Mouse (Mus musculus) limb, embryonic 11.5 days (tissue): Measurements from ENCODE around the gene Lmna. TPM values are rescaled to one million over a fixed set of nuclear protein-coding genes. Genes with fewer than 3 reads are reported as not detected.

Source experiments
- ATAC-seq: fragments of 200-750 bp; cut with Nextera tagmentation; 2 replicates; pipeline ENCODE4 v1.8.0; 2017; ENCODE audit warnings: low read depth; ENCODE audit not compliant: insufficient number of reproducible peaks, low FRiP score, low TSS enrichment
- DNase-seq: peaks from one replicate; pipeline ENCODE4 v3.0.0-alpha.2; 2015; ENCODE audit warnings: low spot score
- H3K27ac ChIP-seq: fragments of 300-500 bp; sonication (generic); replicated peaks from 2 replicates; pipeline ENCODE4 v1.5.1; 2014; ENCODE audit warnings: low read depth, mild to moderate bottlenecking, low read length
- H3K27me3 ChIP-seq: fragments of 300-500 bp; sonication (generic); 2 replicates; pipeline ENCODE4 v1.6.1; 2014; ENCODE audit warnings: mild to moderate bottlenecking, low read length, mixed read lengths; ENCODE audit not compliant: control insufficient read depth, insufficient read depth
- H3K36me3 ChIP-seq: fragments of 300-500 bp; sonication (generic); 2 replicates; pipeline ENCODE4 v1.6.1; 2014; ENCODE audit warnings: mild to moderate bottlenecking, low read length, moderate library complexity, mixed read lengths; ENCODE audit not compliant: control insufficient read depth, insufficient read depth
- H3K4me1 ChIP-seq: fragments of 300-500 bp; sonication (generic); 2 replicates; pipeline ENCODE4 v1.6.1; 2014; ENCODE audit warnings: low read length, mixed read lengths; ENCODE audit not compliant: control insufficient read depth, insufficient read depth
- H3K4me2 ChIP-seq: fragments of 300-500 bp; sonication (generic); 2 replicates; pipeline ENCODE4 v1.6.1; 2014; ENCODE audit warnings: low read depth, mild to moderate bottlenecking, moderate library complexity; ENCODE audit not compliant: severe bottlenecking
- H3K4me3 ChIP-seq: fragments of 300-500 bp; sonication (generic); 2 replicates; pipeline ENCODE4 v1.5.1; 2014; ENCODE audit warnings: low read depth, low read length
- H3K9ac ChIP-seq: fragments of 300-500 bp; sonication (generic); 2 replicates; pipeline ENCODE4 v1.6.1; 2014; ENCODE audit warnings: mild to moderate bottlenecking, low read length
- H3K9me3 ChIP-seq: fragments of 300-500 bp; sonication (generic); 2 replicates; pipeline ENCODE4 v1.6.1; 2016; ENCODE audit warnings: low read length; ENCODE audit not compliant: control insufficient read depth
- WGBS: fragments of 180-500 bp; shearing (Covaris S2); extraction: QIAGEN DNeasy Blood & Tissue Kit; methylation state at CpG from one replicate; pipeline ENCODE4 v1.1.7; 2014; 5-methylcytosine and 5-hydroxymethylcytosine counted together
- polyA plus RNA-seq: library from polyadenylated mRNA; unstranded; fragments of >200 nt; fragmentation: Nextera tagmentation; extraction: Ambion mirVana; gene quantifications from 2 replicates; pipeline ENCODE4 v1.2.1, GENCODE M21; 2014

Gene Lmna
- polyA plus RNA-seq, 1 experiment from 2014 or later: 20.4 TPM

DNA sequence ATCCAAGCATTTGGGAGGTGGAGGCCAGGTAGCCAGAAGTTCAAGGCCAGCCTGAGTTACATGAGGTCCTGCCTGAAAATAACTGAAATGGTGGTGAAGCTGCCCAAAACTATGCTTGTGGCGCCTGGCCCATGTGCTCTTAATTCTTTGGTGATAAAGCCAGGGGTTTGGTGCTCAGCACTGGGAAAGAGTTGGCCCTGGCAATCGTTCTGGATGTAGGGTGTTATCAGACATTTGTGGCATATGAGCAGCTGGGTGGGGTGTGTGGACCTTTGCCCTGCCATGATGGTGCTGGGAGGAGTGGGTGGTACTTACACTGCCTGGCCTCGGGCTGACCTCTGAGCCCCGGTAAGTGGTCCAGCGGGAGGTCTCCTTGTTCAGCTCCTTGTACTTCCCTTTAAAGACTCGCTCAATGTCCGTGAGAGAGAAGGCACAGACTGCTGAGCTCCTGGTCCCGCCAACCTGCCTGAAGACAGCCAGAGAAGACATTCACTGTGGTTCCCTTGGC, 62.0 kb downstream of the Lmna start:
- H3K27ac ChIP-seq: no peak overlapping the region
- H3K4me3 ChIP-seq: no peak overlapping the region
- DNase-seq (no peak), ATAC-seq (no peak)
- peaks cover 7% of the 10 kb centered on the region; the same call in 1 of the 2 replicates for H3K4me1 ChIP-seq
- H3K27me3 ChIP-seq: no peaks in the 10 kb centered on the region
- H3K4me2 ChIP-seq: no peak overlapping the region
- WGBS: 51% methylated on average over 8 of the region's 8 CpGs
- H3K9ac ChIP-seq: no peak overlapping the region
- no peaks in the 10 kb centered on the region for H3K9me3 ChIP-seq
- no peaks in the 10 kb centered on the region for H3K36me3 ChIP-seq

DNA sequence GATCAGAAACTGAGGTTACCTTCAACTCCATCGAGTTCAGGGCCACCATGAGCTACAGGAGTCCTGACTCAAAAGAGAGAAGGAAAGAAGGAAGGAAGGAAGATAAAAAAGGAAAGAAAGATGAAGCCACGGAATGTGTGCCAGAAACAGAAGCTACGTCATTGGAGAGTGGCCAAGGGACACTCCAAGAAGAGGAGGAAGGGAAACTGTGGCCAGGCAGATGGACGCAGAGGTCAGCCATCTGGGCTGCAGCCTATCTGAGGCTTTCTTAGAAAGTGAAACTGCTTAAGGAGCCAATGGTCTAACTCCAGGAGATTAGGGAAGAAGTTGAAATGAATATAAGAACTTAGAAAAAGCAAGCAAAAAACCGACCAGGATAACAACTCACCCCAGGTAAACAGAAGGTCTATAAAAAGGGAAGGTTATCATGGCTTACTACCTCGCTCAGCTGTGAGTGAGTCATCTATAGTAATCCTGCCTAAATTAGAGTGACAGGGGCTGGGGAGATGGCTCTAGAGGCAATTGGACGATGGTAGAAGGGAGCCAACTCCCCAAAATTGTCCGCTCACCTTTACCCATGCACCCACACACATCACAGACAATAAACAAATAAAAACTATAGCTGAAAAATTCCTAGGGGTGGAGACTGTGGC, 63.2 kb downstream of the Lmna start:
- Histone ChIP-seq H3K9me3 (no peaks in the 10 kb centered on the region), H3K4me3 (no peak overlapping the region), H3K27ac (no peak overlapping the region), H3K4me1 (peaks cover 7% of the 10 kb centered on the region; the same call in 1 of the 2 replicates), H3K4me2 (no peak overlapping the region), H3K36me3 (no peaks in the 10 kb centered on the region), H3K27me3 (no peaks in the 10 kb centered on the region), H3K9ac (no peak overlapping the region)
- DNase-seq: no peak
- no peak for ATAC-seq
- 81% methylated on average over 8 of the region's 8 CpGs for WGBS

GRCm38 (mm10) chr3:88442888-88443287, 66.9 kb downstream of the Lmna start:
- Histone ChIP-seq H3K27me3 (no peaks in the 10 kb centered on the region), H3K27ac (no peak overlapping the region), H3K4me3 (no peak overlapping the region), H3K4me1 (peaks cover 11% of the 10 kb centered on the region; the same call in 1 of the 2 replicates), H3K36me3 (no peaks in the 10 kb centered on the region), H3K9ac (no peak overlapping the region), H3K9me3 (no peaks in the 10 kb centered on the region), H3K4me2 (no peak overlapping the region)
- no peak for DNase-seq
- no peak for ATAC-seq
- WGBS: 69% methylated on average over 7 of the region's 7 CpGs

GRCm38 (mm10) chr3:88442488-88442887, 67.3 kb downstream of the Lmna start:
- no peaks in the 10 kb centered on the region for H3K9me3 ChIP-seq
- DNase-seq (no peak), ATAC-seq (no peak)
- H3K9ac ChIP-seq: no peak overlapping the region
- H3K4me3 ChIP-seq: no peak overlapping the region
- no peak overlapping the region for H3K4me2 ChIP-seq
- no peaks in the 10 kb centered on the region for H3K27me3 ChIP-seq
- H3K4me1 ChIP-seq: peaks cover 14% of the 10 kb centered on the region; the same call in 1 of the 2 replicates
- H3K36me3 ChIP-seq: no peaks in the 10 kb centered on the region
- no peak overlapping the region for H3K27ac ChIP-seq
- 82% methylated on average over 12 of the region's 12 CpGs for WGBS

- ATAC-seq: no peak
Measured at GRCm38 (mm10) chr3:88440500-88441381, 69.0 kb downstream of the Lmna start.

GRCm38 (mm10) chr3:88439582-88439981, 70.2 kb downstream of the Lmna start:
- ATAC-seq: no peak
- peaks cover 22% of the 10 kb centered on the region; the same call in 1 of the 2 replicates for H3K4me1 ChIP-seq
- H3K4me2 ChIP-seq: no peak overlapping the region
- no peaks in the 10 kb centered on the region for H3K9me3 ChIP-seq
- H3K27me3 ChIP-seq: no peaks in the 10 kb centered on the region
- H3K4me3 ChIP-seq: no peak overlapping the region
- H3K27ac ChIP-seq: no peak overlapping the region
- H3K36me3 ChIP-seq: no peaks in the 10 kb centered on the region
- H3K9ac ChIP-seq: no peak overlapping the region
- no peak for DNase-seq
- WGBS: 63% methylated on average over 4 of the region's 4 CpGs

More at GRCm38 (mm10) chr3:88440500-88441381, 69.0 kb downstream of the Lmna start:
- H3K36me3 ChIP-seq: no peaks in the 10 kb centered on the region
- H3K9ac ChIP-seq: no peak overlapping the region
- no peaks in the 10 kb centered on the region for H3K9me3 ChIP-seq
- H3K27me3 ChIP-seq: no peaks in the 10 kb centered on the region
- peaks cover 22% of the 10 kb centered on the region; the same call in 1 of the 2 replicates for H3K4me1 ChIP-seq
- DNase-seq: peak; percentile 45
- 0 out of 2 replicates have a peak overlapping the region, but pooled peaks have one; percentile 1 for H3K4me3 ChIP-seq
- H3K27ac ChIP-seq: no peak overlapping the region
- 20% methylated on average over 27 of the region's 27 CpGs for WGBS
- peak overlapping the region; percentile 26 for H3K4me2 ChIP-seq

GRCm38 (mm10) chr3:88437454-88437853, 72.3 kb downstream of the Lmna start:
- no peaks in the 10 kb centered on the region for H3K9me3 ChIP-seq
- ATAC-seq: no peak
- DNase-seq: no peak
- H3K27ac ChIP-seq: no peak overlapping the region
- 82% methylated on average over 10 of the region's 10 CpGs for WGBS
- H3K36me3 ChIP-seq: no peaks in the 10 kb centered on the region
- H3K27me3 ChIP-seq: no peaks in the 10 kb centered on the region
- peak overlapping the region; percentile 48 for H3K4me2 ChIP-seq
- peak overlapping the region; percentile 52; the same call in 1 of the 2 replicates for H3K9ac ChIP-seq
- H3K4me3 ChIP-seq: no peak overlapping the region
- peaks cover 22% of the 10 kb centered on the region; the same call in 1 of the 2 replicates for H3K4me1 ChIP-seq
